Mouse (Mus musculus) erythroblast, embryonic 14.5 days (primary cell): ENCODE data around the gene Tmem247. TPM values are rescaled to one million over a fixed set of nuclear protein-coding genes. Genes with fewer than 3 reads are reported as not detected.

ENCODE experiments used
- H3K27me3 ChIP-seq: 2 replicates; pipeline ENCODE4 v1.6.1; 2012; ENCODE audit warnings: inconsistent platforms; ENCODE audit not compliant: control insufficient read depth
- H3K36me3 ChIP-seq: 2 replicates; pipeline ENCODE4 v1.6.1; 2012; ENCODE audit warnings: mild to moderate bottlenecking, inconsistent platforms; ENCODE audit not compliant: control insufficient read depth
- H3K4me1 ChIP-seq: 2 replicates; pipeline ENCODE4 v1.6.1; 2012; ENCODE audit warnings: inconsistent platforms; ENCODE audit not compliant: control insufficient read depth
- H3K4me3 ChIP-seq: replicated peaks from 2 replicates; pipeline ENCODE3; 2012; ENCODE audit warnings: moderate library complexity, mild to moderate bottlenecking, inconsistent platforms
- H3K9me3 ChIP-seq: 2 replicates; pipeline ENCODE4 v1.6.1; 2012; ENCODE audit warnings: low read length, inconsistent platforms, mixed read lengths; ENCODE audit not compliant: control insufficient read depth
- GATA1 ChIP-seq: IDR thresholded peaks from 2 replicates; pipeline ENCODE4 v1.6.1; 2012; ENCODE audit warnings: low read length, inconsistent platforms, mixed read lengths
- TAL1 ChIP-seq: IDR thresholded peaks from 3 replicates; pipeline ENCODE4 v1.6.1; 2012; ENCODE audit warnings: low read length, inconsistent platforms, mixed read lengths
- polyA plus RNA-seq: library from polyadenylated mRNA; stranded (reverse); fragments of >175 nt; gene quantifications from 2 replicates; pipeline ENCODE4 v1.2.3, GENCODE M21; 2012

Gene Tmem247
- polyA plus RNA-seq, 1 experiment: not detected

DNA sequence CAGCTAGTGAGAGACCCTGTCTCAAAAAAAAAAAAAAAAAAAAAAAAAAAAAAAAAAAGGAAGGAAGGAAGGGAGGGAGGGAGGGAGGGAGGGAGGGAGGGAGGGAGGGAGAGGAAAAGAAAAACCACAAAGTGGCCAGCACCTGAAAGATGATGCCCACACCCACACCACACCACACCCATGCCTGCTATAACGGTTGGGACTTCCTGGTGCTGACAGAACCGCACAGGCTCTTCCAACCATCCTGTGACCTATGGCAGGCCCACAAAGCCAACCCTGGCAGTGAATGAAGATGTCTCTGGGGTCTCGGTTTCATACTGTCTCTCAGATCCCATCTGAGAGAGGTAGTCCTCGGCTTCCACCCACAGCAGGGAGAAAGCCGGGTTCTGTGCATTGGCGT lies 12.2 kb downstream of the Tmem247 start:
- Histone ChIP-seq H3K4me1 (no peaks in the 10 kb centered on the region), H3K27me3 (no peaks in the 10 kb centered on the region)
- no peak for TF ChIP-seq TAL1
- TF ChIP-seq GATA1: no peak

GRCm38 (mm10) chr17:86929981-86930380 lies 12.8 kb downstream of the Tmem247 start:
- Histone ChIP-seq H3K4me3 (no peak overlapping the region), H3K36me3 (no peaks in the 10 kb centered on the region), H3K9me3 (peaks cover 4% of the 10 kb centered on the region), H3K4me1 (no peaks in the 10 kb centered on the region), H3K27me3 (no peaks in the 10 kb centered on the region)
- TF ChIP-seq GATA1: no peak
- TF ChIP-seq TAL1: no peak

More for the DNA sequence above, 12.2 kb downstream of the Tmem247 start:
- H3K4me3 ChIP-seq: no peak overlapping the region
- H3K36me3 ChIP-seq: no peaks in the 10 kb centered on the region
- peaks cover 4% of the 10 kb centered on the region for H3K9me3 ChIP-seq

- Histone ChIP-seq H3K36me3 (no peaks in the 10 kb centered on the region), H3K4me3 (no peak overlapping the region)
Observed at GRCm38 (mm10) chr17:86932896-86933295, 15.7 kb downstream of the Tmem247 start.

GRCm38 (mm10) chr17:86937064-86937463 lies 19.9 kb downstream of the Tmem247 start:
- no peaks in the 10 kb centered on the region for H3K9me3 ChIP-seq
- H3K27me3 ChIP-seq: peaks cover 4% of the 10 kb centered on the region; the same call in 1 of the 2 replicates
- no peaks in the 10 kb centered on the region for H3K4me1 ChIP-seq
- H3K36me3 ChIP-seq: no peaks in the 10 kb centered on the region
- TF ChIP-seq TAL1 (no peak), GATA1 (no peak)
- H3K4me3 ChIP-seq: no peak overlapping the region

More at GRCm38 (mm10) chr17:86932896-86933295, 15.7 kb downstream of the Tmem247 start:
- Histone ChIP-seq H3K9me3 (no peaks in the 10 kb centered on the region), H3K27me3 (peaks cover 4% of the 10 kb centered on the region; the same call in 1 of the 2 replicates), H3K4me1 (no peaks in the 10 kb centered on the region)
- TF ChIP-seq TAL1 (no peak), GATA1 (no peak)

- Histone ChIP-seq H3K27me3 (peaks cover 4% of the 10 kb centered on the region; the same call in 1 of the 2 replicates), H3K36me3 (no peaks in the 10 kb centered on the region), H3K9me3 (no peaks in the 10 kb centered on the region), H3K4me1 (no peaks in the 10 kb centered on the region), H3K4me3 (no peak overlapping the region)
- TF ChIP-seq GATA1 (no peak), TAL1 (no peak)
Observed at GRCm38 (mm10) chr17:86937497-86938155, 20.5 kb downstream of the Tmem247 start.

DNA sequence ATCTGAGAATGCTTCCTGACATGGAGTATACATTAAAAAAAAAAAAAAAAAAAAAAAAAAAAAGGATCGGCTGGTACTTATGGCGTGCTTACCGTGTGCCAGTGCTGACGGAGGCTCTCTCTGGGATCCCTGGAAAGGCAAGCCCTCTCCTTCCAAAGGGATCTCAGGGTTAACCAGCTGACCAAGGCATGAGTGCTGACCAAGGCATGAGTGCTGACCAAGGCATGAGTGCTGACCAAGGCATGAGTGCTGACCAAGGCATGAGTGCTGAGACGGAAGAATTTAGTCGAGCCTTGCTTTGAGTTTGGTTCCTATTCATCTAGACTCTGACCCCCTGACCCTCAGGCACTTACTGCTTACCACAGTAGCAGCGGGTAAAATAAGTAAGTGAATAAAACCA lies 21.5 kb downstream of the Tmem247 start:
- Histone ChIP-seq H3K9me3 (no peaks in the 10 kb centered on the region), H3K27me3 (peaks cover 4% of the 10 kb centered on the region; the same call in 1 of the 2 replicates), H3K4me1 (no peaks in the 10 kb centered on the region), H3K4me3 (no peak overlapping the region), H3K36me3 (no peaks in the 10 kb centered on the region)
- no peak for TF ChIP-seq TAL1
- TF ChIP-seq GATA1: no peak

- peaks cover 4% of the 10 kb centered on the region; the same call in 1 of the 2 replicates for H3K27me3 ChIP-seq
- H3K36me3 ChIP-seq: no peaks in the 10 kb centered on the region
- no peaks in the 10 kb centered on the region for H3K9me3 ChIP-seq
- no peaks in the 10 kb centered on the region for H3K4me1 ChIP-seq
- no peak overlapping the region for H3K4me3 ChIP-seq
- TF ChIP-seq TAL1: no peak
- TF ChIP-seq GATA1: no peak
Observed at GRCm38 (mm10) chr17:86942112-86942511, 25.0 kb downstream of the Tmem247 start.

GRCm38 (mm10) chr17:86943158-86943557 lies 26.0 kb downstream of the Tmem247 start:
- no peak for TF ChIP-seq GATA1
- TF ChIP-seq TAL1: no peak
- H3K4me3 ChIP-seq: no peak overlapping the region
- no peaks in the 10 kb centered on the region for H3K27me3 ChIP-seq
- H3K4me1 ChIP-seq: no peaks in the 10 kb centered on the region
- H3K9me3 ChIP-seq: no peaks in the 10 kb centered on the region
- no peaks in the 10 kb centered on the region for H3K36me3 ChIP-seq

GRCm38 (mm10) chr17:86946078-86946477 lies 28.9 kb downstream of the Tmem247 start:
- TF ChIP-seq GATA1 (no peak), TAL1 (no peak)

More at GRCm38 (mm10) chr17:86946078-86946477, 28.9 kb downstream of the Tmem247 start:
- H3K27me3 ChIP-seq: no peaks in the 10 kb centered on the region
- no peaks in the 10 kb centered on the region for H3K9me3 ChIP-seq
- no peaks in the 10 kb centered on the region for H3K36me3 ChIP-seq
- no peaks in the 10 kb centered on the region for H3K4me1 ChIP-seq
- no peak overlapping the region for H3K4me3 ChIP-seq
